Mouse (Mus musculus) urinary bladder, postnatal 36 days (tissue): ENCODE data around the gene Rab8a.

Source experiments
- DNase-seq, 2 experiments: peaks; one replicate each; pipeline ENCODE4 v3.0.0; 2022; ENCODE audit warnings: low spot score in 2 of 2, mixed read lengths in 1 of 2

The Rab8a gene

DNA sequence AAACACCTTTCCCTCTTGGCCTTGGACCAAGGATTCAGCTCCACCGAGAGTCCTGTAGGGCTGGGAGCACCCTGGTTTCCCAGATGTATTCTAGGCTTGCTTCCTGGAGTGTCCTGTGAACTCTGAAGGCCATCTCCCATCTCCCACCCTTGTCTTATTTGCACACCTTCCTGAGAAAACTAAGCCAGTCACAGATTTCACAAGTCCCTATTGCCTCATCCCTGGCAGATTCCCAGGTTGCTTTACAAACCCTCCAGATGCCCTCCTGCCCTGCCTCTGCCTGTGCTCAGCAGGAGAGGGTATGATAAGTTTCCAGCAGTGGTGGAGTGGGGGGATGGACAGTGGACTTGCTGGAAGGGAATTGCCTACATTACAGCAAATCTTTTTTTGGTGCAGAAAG is 14.9 kb upstream of the Rab8a start:
- DNase-seq = peak in 1 of 2 experiments; percentile 48

DNA sequence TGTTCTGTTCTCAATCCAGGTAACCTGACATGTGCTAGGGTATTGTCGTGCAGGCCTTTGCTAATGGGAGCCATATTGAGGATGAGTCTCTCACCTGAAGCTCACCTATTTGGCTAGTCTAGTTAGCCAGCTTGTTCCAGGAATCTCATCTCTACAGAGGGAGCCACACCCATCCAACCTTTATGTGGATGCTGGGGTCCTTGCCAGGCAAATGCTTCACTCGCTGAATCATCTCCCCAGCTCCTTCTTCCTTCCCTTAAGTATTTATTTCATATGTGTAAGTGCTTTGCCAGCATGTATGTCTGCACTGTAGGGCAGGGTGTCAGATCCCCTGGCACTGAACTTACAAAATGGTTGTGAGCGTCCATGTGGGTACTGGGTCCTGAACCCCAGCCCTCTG is 14.4 kb upstream of the Rab8a start:
- no peak for DNase-seq

DNA sequence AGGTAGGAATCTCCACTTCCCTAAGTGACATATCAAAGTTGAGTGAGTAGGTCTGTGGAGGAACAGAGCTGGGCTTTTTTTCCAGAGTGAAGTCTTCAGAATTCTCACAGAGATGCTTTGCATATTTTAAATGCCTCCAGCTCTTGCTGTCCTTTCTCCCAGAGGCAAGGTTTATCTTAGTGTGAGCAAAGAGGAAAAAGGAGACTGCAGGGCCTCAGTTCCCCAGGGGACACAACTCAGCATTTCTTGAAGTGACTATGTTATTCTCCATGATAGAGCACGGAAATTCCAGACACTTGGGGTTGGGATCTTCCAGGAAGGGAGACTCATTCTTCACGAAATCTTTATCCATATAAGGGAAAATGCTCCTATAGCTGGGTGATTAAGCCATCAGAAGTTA is 13.7 kb upstream of the Rab8a start:
- DNase-seq = no peak

DNA sequence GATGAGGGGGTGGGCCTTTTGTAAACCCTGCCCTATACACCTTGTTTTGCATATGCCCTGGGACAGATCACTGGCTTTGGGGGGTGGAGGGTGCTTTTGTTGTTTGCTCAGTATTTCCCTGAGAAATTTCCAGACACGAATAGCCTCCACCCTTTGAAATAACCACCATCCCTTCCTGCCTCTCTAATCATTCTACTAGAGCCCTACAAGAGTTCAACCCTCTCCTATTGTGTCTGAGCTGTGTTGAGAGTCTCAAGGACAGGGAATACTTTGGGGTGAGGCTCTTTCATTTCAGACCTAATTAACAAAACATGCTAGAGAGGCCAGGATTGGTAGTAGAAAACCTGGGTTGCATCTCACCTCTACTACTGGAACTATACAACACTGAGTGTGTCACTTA is 11.9 kb upstream of the Rab8a start:
- DNase-seq = no peak

DNA sequence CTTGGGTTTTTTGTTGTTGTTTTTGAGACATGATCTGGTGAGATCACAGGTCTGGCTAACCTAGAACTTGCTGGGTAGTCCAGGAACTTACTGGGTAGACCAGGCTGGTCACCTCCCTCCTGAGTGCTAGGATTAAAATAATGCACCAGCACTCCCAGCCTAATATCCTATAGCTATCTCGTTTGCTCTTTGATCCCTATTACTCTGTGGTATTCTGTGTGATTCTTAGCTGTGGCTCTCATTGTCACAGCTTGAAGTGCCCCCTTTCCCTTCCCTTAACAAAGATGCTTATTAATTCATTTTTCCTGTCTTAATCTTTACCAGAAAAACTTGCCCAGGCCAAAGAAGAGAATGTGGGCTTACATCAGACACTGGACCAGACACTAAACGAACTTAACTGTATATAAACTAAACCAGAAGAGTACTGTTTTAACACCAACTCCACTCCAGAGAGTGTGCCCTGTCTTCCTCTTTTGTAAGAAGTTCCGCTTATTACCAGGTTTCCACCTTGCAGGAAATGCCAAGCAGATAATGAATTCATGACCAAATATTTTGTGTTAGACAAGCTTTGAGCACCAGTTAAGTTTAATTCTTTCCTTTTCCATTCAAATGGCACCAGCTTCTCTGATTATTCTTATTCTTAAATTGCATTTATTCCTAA is 9.5 kb upstream of the Rab8a start:
- DNase-seq = no peak

DNA sequence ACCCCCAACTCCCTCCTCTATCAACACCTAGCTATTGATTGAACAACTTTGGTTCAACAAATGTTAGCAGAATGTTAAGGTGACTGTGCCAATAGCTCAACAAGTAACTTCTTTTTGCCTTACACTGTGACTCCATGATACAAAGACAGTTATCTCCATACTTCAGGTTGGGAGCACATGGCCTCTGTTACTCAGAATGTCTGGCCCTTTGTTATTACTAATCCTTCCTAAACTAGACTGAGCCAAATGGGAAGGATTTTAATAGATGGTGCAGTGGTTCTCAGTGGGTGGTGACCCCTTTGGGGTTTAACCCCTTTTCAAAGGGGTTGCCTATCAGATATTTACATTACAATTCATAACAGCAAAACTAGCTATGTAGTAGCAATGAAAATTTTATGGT is 7.6 kb upstream of the Rab8a start:
- no peak for DNase-seq

DNA sequence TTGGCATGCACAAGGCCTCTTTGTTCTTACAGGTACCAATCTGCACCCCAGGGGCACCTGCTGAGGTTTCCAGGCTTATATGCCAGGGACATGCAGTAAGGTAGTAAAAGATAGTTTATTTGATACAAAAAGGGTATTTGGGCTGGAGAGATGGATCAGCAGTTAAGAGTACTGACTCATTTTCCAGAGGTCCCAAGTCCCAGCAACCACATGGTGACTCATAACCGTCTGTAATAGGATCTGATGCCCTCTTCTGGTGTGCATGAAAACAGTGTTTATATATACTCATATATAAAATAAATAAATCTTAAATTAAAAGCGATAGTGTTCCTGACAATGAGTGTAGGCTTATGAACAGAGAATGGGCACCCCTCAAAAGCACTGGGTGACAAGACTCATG is 2.9 kb upstream of the Rab8a start:
- DNase-seq = no peak

DNA sequence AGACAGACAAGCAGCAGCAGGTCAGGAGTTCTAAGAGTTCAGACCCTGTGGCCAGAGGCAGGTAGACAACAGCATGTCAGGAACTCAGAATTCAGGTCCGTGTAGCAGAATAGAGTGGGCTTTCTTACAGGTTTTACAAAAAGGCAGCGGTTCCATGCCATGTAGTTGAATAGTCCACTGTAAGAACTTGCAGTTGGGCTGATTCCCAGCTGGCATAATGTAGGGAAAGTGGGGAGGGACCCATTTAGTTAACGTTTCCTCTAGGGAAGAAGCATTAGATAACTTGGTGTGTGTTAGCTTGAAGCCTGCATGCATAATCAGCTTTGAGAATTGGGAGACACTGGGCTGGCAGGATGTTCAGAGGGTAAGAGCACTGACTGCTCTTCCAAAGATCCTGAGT is 2.3 kb upstream of the Rab8a start:
- DNase-seq = no peak

DNA sequence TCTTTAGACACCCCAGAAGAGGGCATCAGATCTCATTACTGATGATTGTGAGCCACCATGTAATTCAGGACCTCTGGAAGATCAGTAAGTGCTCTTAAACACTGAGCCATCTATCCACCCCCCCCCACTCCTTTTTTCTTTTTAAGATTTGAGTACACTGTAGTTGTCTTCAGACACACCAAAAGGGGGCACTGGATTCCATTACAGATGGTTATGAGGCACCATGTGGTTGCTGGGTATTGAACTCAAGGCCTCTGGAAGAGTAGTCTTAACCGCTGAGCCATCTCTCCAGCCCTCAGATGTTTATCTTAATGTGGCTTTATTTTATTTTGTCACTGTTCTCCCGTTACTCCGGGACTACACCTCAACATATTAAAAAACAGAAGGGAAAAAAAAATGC is 993 bp upstream of the Rab8a start:
- no peak for DNase-seq

DNA sequence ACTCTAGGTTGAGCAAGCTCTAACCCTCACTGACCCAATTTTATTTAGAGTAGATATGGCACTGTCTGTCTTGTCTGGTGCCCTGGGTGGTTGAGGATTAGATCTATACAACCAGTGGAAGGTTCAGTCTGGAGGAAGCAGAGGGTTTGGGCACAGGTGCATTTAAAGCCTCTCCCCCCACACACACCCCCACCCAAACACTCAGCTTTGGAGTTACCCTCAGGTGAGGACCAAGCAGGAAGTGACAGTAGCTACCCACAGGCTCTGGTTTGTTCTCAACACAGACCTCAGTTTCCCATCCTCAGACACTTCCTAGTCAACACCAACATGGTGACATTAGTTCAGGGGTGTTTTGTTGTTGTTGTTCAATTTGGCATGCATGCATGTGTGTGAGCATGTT is 1.8 kb downstream of the Rab8a start:
- DNase-seq = no peak

DNA sequence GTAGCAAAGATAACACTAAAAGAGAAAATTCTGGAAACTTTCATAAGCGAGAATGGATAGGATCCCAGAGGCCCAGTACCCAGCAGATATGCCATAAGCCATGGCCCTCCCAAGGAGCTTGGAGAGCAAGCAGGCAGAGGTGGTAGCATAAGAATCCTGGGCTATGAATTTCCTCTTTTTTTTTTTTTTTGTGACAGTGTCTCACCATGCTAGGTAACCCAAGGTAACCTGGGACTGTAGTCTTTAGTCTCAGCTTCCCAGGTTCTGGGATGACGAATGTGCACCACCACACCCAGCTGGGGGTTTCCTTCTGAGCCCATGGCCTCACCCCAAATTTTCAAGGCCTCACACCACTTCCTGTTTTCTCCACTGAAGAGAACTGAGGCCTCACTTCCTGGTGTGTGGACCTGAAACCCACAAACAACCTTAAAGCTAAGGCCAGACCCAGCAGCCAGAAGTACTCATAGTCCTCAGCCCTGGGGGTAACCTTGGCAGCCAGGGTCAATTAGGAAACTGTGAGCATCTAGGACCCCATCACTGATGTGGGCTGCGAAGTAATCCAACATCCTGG is 8.2 kb downstream of the Rab8a start:
- no peak for DNase-seq

DNA sequence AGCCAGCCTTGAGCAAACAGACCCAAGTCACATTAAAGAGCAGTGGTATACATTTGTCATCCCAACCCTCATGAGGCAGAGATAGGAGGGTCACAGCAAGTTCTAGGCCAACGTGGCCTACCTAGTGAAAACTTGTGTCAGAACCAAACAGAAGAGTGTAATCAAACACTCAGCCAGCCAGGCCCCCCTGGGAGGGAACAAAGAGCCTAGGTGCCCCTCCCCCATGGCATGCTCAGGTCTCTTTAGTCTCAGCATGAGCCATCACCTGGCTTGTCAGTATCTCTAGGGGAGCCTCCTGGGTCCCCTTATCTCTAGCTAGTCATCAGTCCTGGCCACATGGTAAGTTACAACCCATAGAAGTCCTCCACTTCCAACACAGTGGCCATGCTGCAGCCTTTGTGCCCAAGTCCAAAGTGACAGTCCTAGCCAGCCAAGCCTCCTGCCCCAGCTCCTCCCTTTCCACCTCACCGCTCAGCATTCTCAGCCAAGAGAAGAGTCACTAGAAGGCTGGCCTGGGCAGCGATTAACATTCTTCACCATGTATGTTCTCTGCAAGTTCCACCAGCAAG is 8.8 kb downstream of the Rab8a start:
- DNase-seq = no peak

DNA sequence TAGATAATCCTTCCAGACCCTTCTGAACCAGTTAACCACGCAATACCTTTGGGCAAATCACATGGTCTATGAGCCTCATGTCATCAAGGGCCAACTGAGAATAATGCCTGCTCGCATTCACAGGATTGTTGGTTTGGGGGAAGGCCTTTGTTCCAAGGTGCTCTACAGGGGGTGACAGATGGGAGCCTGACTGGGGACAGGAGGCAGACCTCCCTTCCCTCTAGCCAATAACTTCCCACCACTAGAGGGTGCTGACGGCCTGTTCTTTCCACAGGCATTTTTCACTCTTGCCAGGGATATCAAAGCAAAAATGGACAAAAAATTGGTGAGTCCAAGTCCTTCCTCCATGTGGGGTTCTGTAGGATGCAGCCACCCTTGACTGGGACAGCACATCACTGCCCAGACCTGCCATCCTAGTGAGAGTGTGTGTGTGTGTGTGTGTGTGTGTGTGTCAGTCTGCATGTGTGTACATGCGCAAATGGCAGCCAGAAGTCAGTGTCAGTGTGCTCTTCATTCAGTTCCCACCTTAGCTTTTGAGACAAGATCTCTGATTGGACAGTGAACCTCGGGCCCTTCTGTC is 16.4 kb downstream of the Rab8a start:
- DNase-seq = peak; percentile 47 to 62

DNA sequence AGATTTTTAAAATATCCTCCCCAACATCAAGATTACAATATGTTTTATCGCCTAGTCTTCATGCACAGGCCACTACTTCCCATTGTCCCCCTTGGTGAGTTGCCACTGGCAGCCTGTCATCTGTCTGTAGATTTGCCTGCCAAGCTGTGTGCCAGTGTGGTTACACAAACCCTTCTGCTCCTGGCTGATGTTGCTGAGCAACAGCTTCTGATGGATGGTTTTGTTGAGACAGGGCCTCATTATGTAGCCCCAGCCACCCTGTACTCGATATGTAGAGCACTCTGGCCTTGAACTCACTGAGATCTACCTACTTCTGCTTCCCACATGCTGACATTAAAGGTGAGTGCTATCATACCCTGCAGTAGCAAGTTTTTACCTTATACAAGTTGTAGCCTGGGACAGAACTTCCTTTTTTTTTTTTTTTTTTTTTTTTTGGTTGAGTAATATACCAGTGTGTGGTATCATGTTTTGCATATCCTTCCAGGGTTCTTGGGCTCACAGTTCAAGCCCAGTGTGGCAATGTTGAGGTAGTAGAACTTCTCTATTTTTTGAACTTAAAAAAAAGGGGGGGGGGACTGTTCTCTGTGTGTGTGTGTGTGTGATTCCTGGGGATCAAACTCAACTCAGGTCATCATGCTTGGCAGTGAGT is 22.7 kb downstream of the Rab8a start:
- no peak for DNase-seq

DNA sequence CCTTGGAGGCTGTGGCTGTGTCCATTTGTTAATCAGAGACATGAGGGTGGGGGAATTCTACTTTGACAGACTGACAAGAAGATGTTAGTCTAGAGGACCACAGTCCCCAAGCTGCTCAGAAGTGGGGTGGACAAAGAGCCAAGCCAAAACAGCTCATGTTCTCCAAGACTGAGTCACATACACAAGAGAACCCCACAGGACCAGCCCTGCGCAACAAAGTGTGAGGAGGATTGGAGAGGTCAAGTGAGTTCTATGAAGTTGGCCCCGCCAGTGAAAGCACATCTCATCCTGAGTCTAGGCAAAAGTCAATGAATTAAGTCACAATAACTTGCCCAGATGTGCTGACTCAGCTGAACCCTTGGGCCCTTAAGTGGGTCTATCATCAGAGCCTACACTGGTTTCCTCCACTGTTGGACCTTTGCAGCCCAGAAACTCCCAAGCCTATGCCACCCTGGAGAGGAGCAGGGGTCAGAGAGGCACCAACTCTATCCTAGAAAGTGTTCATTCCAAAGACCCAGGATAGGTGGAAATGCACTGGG is 26.9 kb downstream of the Rab8a start:
- no peak for DNase-seq

DNA sequence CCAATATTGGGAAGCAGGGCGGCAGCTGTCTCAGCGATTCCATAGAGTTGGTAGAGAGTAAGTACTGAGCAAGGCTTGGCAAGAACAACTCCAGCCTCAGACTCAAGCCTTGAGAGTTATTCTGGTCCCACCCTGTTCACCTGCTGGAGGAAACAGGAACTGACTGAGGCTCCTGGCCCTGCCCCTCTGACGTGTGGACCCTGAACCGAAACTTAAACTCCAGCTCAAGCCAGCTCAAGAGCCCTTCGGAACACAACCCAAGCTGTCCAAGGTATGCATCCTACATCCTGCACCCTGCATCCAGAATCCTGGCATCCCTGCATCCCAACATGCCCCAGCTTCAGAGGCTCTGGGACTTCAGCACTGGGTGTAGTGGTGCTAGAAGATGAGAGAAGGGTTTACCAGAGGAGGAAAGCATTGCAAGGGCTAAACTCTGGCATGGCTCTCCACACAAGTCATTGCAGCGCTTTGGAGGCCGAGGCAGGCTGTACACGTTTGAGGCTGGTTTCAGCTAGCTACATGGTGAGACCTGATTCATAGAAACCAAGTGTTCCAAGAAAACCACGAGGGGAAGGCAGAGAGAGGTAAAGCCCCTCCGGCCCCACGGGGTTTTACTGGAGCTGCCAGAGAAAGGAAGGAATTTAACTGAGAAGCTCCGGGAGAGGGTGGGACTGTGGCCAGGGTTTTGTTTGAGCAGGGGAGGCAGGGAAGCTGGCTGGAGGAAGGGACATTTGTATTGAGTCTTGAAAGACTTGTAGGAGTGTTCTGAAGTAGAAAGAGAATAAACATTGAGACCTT is 28.6 kb downstream of the Rab8a start, which contains the start of gene Hsh2d:
Gene Hsh2d (plus strand): TSS at position 222 of the 798 bp plus-strand sequence.
- no peak for DNase-seq

DNA sequence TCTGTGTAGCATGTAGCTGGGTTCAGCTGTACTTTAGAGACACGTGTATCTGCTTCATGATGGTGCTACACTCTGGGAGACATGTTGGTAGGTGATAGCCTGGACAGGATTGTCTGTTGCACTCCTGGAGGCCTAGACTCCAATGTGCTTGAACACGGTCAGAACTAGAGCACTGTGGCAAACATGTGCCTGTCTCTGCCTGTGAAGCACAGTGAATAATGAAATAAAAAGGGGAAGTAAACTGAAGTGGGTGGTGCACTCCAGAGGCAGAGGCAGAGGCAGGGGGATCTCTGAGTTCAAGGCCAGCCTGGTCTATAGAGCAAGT is 29.2 kb downstream of the Rab8a start:
- no peak for DNase-seq

DNA sequence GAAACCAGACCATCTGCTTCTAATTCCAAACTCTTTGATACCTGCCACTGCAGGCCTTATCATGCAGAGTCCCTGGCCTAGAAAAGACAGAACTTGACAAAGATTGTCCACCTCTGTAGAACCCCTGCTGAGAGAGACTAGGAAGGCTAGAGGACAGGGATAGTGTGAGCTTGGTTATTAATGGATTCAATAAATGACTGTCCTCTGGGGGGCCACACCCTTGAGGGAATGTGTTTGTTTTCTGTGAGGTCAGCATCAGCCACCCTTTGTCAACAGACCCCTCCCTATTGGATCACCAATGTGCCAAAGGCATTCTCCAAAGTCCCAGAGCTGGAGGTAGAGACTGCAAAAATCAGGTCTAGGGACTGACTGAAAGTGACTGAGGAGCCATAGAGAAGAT is 31.1 kb downstream of the Rab8a start:
- DNase-seq = no peak

DNA sequence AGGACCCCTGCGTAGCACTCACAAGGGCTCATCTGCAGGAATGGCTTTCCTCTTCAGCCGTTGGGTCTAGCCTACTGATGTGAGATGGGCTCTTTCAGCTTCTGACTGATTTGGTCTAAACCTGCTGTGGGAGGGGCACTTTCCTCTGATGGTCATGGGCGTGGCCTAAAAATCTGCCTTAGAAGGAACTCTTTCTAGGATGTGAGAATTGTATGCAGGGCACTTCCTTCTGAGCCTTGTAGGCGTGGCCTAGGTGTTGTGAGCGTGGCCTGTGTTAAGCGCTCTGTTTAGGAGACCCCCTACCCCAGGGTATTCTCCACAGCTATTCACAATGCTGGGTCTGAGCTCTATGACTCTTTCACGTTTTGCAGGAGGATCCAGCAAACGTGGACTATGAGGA is 37.0 kb downstream of the Rab8a start:
- no peak for DNase-seq

DNA sequence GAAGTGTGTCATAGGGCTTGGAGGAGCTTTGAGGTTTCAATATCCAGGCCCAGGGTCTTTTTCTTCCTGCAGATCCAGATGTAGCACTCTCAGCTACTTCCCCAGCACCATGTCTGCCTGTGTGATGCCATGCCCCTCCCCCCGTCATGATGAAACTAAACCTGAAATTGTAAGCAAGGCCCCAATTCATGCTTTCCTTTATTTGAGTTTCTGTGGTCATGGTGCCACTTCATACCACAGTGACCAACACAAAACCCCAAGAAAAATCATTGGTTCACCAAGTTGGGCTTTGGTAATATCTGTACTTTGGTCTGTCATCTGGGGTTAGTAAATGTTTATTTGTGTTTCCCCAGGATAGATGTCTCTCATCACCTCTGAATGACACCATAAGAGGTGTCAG is 47.6 kb downstream of the Rab8a start:
- no peak for DNase-seq

DNA sequence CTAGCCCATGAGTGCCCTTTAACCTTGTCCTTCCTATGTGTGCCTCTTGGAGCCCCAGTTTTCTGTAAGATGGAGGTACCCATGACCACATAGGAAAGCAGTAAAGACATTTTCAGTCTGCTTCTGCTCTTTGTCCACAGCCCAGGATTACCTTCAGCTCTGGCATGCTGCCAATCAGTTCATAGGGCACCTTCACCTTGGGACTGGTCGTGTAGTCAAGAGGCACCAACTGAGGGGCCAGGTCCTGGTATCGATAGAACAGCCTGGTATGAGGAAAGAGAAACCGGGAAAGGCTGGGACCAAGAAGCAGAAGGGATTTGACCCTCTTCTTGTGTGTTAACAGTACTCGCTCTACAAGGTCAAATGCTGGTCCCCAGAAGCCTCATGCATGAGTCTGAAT is 49.2 kb downstream of the Rab8a start:
- DNase-seq = no peak

DNA sequence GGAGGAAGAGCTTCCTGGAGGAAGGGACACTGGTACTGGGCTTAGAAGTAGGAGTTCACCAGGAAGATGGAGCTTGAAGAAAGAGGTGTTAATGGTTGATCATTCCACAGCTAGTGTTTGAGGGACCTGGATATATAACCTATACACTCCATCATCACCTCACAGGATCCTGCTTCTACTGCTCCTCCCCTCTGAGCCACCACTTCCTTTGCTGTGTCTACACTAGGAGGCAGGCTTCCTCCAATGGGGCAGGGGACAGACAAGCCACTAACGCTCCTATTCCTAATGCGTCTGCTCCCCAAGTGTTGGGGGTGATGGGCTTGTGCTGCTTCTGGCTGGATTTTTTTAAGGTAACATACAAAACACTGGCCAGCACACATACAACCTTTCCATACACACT is 49.7 kb downstream of the Rab8a start:
- no peak for DNase-seq
